Mouse (Mus musculus) brain, embryonic 14.5 days (tissue): ENCODE results near the gene Gpr25.

Source experiments
- CTCF ChIP-seq: fragments of 200-500 bp; IDR thresholded peaks from 2 replicates; pipeline ENCODE4 v1.5.1; 2012; ENCODE audit warnings: inconsistent platforms, mild to moderate bottlenecking, moderate library complexity, borderline replicate concordance; ENCODE audit not compliant: insufficient read depth, insufficient read length; ENCODE audit errors: extremely low read depth
- POLR2A ChIP-seq: fragments of 200-500 bp; IDR thresholded peaks from 2 replicates; pipeline ENCODE4 v1.6.1; 2012; ENCODE audit warnings: mild to moderate bottlenecking, inconsistent platforms, borderline replicate concordance; ENCODE audit not compliant: poor library complexity, insufficient read depth, insufficient read length, severe bottlenecking; ENCODE audit errors: extremely low read depth

- TF ChIP-seq CTCF, result no peak
- TF ChIP-seq POLR2A, result no peak
Measured at GRCm38 (mm10) chr1:136227870-136228269, 32.8 kb downstream of the Gpr25 start.
